Mouse (Mus musculus): ENCODE data around the gene Gm3248. TPM values are rescaled to one million over a fixed set of nuclear protein-coding genes. Genes with fewer than 3 reads are reported as not detected.
"Not testable (repeated sequence)": the region's sequence is repeated elsewhere in the genome, so short reads cannot be mapped to it uniquely, and the experiment has no call there.

Gene Gm3248
- 0.32 and 0.39 TPM in 2 replicates for polyA plus RNA-seq (2015; fragmentation: Nextera tagmentation; extraction: Ambion mirVana)

DNA sequence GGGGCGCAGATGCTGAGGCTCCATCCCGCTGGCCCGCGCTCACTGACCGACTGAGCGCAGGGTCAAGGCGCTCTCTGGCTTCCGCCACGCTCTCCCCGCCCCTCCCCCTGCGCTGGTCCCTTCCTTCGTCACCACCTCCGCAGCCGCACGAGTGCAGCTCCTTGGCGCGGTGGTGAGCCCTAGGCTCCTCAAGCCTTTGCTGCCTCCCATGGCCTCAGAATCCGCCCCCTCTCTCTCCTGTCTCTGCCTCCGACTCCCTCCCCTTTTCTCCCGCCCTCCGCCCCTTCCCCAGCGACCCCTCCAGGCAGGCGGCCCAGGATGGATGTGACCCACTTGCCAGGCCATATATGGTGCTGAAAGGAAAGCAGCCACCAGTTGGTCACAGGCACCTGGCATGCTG is at the start of gene Gm3248:
Gene Gm3248 (minus strand): TSS at position 111 of the 400 bp plus-strand sequence.
- Histone ChIP-seq H3K4me2 (peak within 1 kb of the TSS; percentile 79), H3K4me3 (replicated peaks) (peak within 1 kb of the TSS; percentile 46)
- H3K9ac ChIP-seq; H3K9me3 ChIP-seq (replicated peaks); ATAC-seq (replicated peaks; ENCODE audit: low FRiP score); H3K27ac ChIP-seq; H3K36me3 ChIP-seq; H3K27me3 ChIP-seq; H3K4me1 ChIP-seq: not testable (repeated sequence)
- WGBS: 2% methylated on average over 17 of the region's 23 CpGs

DNA sequence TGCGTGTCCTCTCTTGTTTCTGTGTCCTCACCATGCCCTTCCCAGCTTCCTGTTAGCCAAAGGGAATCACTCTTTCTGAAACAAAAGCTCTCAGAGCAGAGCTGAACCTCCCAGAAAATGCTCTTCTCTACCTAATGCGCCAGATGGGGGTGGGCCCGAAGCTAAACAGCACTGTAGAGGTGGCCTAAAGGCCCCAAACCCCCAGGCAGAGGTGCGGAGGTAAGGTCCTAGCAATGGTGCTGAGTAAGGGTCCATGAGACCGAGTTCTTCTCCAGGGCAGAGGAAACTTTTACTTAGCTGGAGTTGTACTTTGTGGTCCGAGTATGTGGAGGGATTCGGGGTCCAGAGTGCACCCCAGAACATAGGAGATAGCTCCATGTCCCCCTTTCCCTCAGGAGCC is 25.6 kb upstream of the Gm3248 start:
- ATAC-seq (replicated peaks; ENCODE audit: low FRiP score): not testable (repeated sequence)
- WGBS: 72% methylated on average over 7 of the region's 7 CpGs

DNA sequence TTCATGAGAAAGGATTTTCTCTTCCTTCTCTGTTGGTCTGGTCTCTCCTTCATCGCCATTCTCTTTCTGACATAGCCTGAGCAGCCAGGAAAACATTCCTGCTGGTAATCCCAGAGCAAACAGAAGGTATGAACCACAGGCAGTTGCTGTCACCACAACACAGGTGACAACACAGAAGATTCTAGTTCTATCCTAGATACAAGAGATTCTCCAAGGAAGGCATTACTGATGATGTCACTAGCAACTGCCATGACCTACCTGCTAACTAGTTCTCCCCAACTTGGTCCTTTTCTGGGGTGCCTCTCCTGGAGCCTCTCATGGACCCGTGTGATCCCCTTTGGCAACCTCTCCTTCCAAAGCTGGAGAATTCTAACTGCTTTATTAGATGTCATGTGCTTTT is 17.5 kb upstream of the Gm3248 start, which contains the start of gene Gm3453:
Gene Gm3453 (minus strand): TSS at position 101 of the 400 bp plus-strand sequence.
- WGBS: 65% methylated on average over 2 of the region's 2 CpGs
- not testable (repeated sequence) for H3K4me1 ChIP-seq; ATAC-seq (replicated peaks; ENCODE audit: low FRiP score); H3K9me3 ChIP-seq (replicated peaks); H3K4me2 ChIP-seq; H3K4me3 ChIP-seq (replicated peaks); H3K36me3 ChIP-seq; H3K27ac ChIP-seq; H3K9ac ChIP-seq; H3K27me3 ChIP-seq

More for the DNA sequence above, 25.6 kb upstream of the Gm3248 start:
- H3K9ac ChIP-seq; H3K4me1 ChIP-seq; H3K27me3 ChIP-seq; H3K4me3 ChIP-seq (replicated peaks); H3K9me3 ChIP-seq (replicated peaks); H3K36me3 ChIP-seq; H3K4me2 ChIP-seq; H3K27ac ChIP-seq: not testable (repeated sequence)

DNA sequence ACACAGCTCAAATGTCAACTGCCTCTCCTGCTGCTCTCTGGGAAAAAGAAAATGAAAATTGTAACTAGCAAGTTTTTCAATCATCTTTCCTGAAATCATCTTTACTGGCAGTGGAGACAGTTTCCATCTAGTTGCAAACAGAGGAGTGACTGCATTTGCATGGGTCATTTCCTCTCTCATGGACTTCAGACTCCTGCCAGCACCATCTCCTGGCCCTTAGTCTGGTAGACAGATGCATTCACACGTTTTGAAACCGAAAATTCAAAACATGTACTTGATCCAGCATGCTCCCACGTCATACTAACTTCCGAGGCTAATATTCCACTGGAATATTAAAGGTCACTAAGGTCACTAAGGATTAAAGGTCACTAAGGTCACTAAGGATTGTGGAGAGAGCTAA is 896 bp upstream of the Gm3248 start:
- H3K27me3 ChIP-seq; H3K4me3 ChIP-seq (replicated peaks); H3K27ac ChIP-seq; H3K9ac ChIP-seq; ATAC-seq (replicated peaks; ENCODE audit: low FRiP score); H3K9me3 ChIP-seq (replicated peaks); H3K36me3 ChIP-seq; H3K4me2 ChIP-seq; H3K4me1 ChIP-seq: not testable (repeated sequence)
- 33% methylated on average over 4 of the region's 4 CpGs for WGBS

GRCm38 (mm10) chr14:5961102-5961501 is 443 bp downstream of the Gm3248 start:
- not testable (repeated sequence) for H3K27ac ChIP-seq; H3K36me3 ChIP-seq; H3K9me3 ChIP-seq (replicated peaks); H3K4me1 ChIP-seq; H3K27me3 ChIP-seq; H3K9ac ChIP-seq
- 0 out of 2 replicates have a peak, but pooled peaks have one; percentile 77 for ATAC-seq (replicated peaks; ENCODE audit: low FRiP score)
- peak overlapping the region; percentile 79 for H3K4me2 ChIP-seq
- H3K4me3 ChIP-seq (replicated peaks): peak overlapping the region; percentile 46
- 3% methylated on average over 23 of the region's 24 CpGs for WGBS

DNA sequence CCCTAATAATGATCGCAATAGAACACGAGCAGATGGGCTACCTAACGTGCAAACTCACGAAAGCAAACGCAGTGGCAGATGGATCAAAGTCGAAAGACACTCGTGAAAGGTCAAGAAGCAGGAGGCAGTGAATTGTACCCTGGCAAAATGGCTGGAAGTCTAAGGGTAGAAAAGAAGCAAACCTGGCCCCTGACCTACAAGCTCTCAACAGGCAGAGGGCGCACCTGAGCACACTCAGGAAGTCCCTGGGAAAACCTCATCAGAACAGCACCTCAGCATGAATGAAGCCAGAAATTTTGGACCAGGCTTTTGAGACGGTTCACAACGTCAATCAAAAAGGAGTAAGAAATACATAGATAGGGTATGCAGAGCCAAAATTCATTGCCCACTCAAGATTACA is 1.1 kb downstream of the Gm3248 start:
- not testable (repeated sequence) for H3K9ac ChIP-seq; H3K4me2 ChIP-seq; H3K4me1 ChIP-seq; H3K27ac ChIP-seq; H3K9me3 ChIP-seq (replicated peaks); H3K36me3 ChIP-seq; H3K4me3 ChIP-seq (replicated peaks); H3K27me3 ChIP-seq; ATAC-seq (replicated peaks; ENCODE audit: low FRiP score)
- WGBS: 17% methylated on average over 4 of the region's 10 CpGs

DNA sequence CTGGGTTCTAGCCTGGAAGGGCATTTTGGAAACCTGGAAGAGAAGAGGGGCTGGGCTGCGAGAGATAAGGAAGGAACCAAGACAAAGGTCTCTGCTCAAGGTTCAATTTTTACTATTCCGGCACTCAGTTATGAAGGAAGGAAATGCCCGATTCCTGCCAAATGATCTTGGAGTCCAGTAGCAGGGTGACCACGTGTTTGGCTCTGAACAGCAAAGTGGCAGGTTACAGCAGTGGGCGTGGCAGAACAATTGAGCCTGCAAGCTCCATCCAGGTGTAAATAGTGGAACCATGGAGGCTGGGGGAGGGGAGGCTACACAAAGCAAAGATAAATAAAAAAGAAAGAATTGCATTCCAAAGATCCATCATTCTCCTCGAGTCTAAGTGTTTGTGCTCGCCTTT is 38.3 kb downstream of the Gm3248 start:
- H3K36me3 ChIP-seq; H3K9me3 ChIP-seq (replicated peaks); H3K27me3 ChIP-seq; H3K4me3 ChIP-seq (replicated peaks); H3K4me2 ChIP-seq; H3K4me1 ChIP-seq; ATAC-seq (replicated peaks; ENCODE audit: low FRiP score); H3K9ac ChIP-seq; H3K27ac ChIP-seq: not testable (repeated sequence)
- WGBS: 71% methylated on average over 7 of the region's 7 CpGs

DNA sequence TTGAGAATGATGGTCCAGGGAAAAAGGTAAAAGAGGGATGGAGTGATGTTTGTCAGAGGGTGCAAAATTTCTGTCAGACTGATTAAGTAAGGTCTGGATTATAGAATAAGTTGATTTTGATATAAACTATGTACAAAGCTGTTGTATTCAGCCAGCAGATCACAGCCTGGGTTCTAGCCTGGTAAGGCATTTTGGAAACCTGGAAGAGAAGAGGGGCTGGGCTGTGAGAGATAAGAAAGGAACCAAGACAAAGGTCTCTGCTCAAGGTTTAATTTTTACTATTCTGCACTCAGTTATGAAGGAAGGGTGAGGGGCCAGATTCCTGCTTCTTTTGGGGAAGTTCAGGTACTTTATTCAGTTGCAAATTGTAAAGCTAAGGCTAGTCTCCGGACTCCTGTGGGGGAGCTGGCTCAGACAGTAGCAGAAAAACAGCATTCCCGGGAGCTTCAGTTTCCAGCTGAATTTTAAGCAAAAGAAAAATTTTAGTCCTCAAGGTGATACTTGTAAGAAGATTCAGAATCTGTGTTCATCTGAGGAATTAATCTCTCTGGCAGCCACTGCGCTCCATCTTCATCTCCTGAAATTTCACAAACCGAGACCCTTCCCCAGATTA is 43.1 kb downstream of the Gm3248 start:
- not testable (repeated sequence) for H3K9me3 ChIP-seq (replicated peaks); H3K4me1 ChIP-seq; H3K27ac ChIP-seq; H3K9ac ChIP-seq; H3K36me3 ChIP-seq; ATAC-seq (replicated peaks; ENCODE audit: low FRiP score); H3K4me2 ChIP-seq; H3K27me3 ChIP-seq; H3K4me3 ChIP-seq (replicated peaks)
- WGBS: 70% methylated on average over 4 of the region's 4 CpGs

DNA sequence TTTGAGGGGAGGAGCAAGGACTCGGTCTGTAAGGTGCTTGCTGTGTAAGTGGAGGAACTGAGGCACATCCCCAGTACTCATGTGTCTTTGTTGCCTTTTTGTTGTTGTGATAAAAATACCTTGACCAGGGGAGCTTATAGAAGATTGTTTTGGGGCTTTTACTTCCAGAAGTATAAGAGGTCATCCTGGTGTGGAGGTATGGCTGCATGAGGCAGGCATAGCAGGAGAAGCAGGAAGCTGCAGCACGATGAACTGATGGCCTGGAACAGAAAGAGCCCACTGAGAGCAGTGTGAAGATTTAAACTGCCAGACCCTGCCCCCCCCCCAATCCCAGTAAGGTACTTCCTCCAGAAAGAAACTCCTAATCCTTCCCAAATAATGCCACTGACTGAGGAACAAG is 47.8 kb downstream of the Gm3248 start:
- not testable (repeated sequence) for H3K4me3 ChIP-seq (replicated peaks); H3K4me2 ChIP-seq; H3K27ac ChIP-seq; H3K27me3 ChIP-seq; ATAC-seq (replicated peaks; ENCODE audit: low FRiP score); H3K36me3 ChIP-seq; H3K4me1 ChIP-seq; H3K9ac ChIP-seq; H3K9me3 ChIP-seq (replicated peaks)
- 85% methylated on average over 2 of the region's 2 CpGs for WGBS

Other genes with a start within 250 kb of the Gm3248 start
- 0.16 and 0.55 TPM in 2 replicates for gene Gm3373, start 220.2 kb downstream of the Gm3248 start, polyA plus RNA-seq (2015; fragmentation: Nextera tagmentation; extraction: Ambion mirVana)
- 0.55 and 0.63 TPM in 2 replicates for gene Gm3383, start 153.8 kb downstream of the Gm3248 start, polyA plus RNA-seq (2015; fragmentation: Nextera tagmentation; extraction: Ambion mirVana)
- gene Gm3424, start 131.4 kb downstream of the Gm3248 start, polyA plus RNA-seq (2015; fragmentation: Nextera tagmentation; extraction: Ambion mirVana): not detected in 2 replicates
- gene Gm8237, start 81.4 kb downstream of the Gm3248 start, polyA plus RNA-seq (2015; fragmentation: Nextera tagmentation; extraction: Ambion mirVana): 0.29 TPM in 1 of 2 replicates, not detected in the other
- not detected in 2 replicates for gene Gm3453, start 17.4 kb upstream of the Gm3248 start, polyA plus RNA-seq (2015; fragmentation: Nextera tagmentation; extraction: Ambion mirVana)
- not detected in 2 replicates for gene Gm6337, start 96.5 kb upstream of the Gm3248 start, polyA plus RNA-seq (2015; fragmentation: Nextera tagmentation; extraction: Ambion mirVana)
- 0.30 and 1.1 TPM in 2 replicates for gene Gm8206, start 132.2 kb upstream of the Gm3248 start, polyA plus RNA-seq (2015; fragmentation: Nextera tagmentation; extraction: Ambion mirVana)
- 1.0 and 1.6 TPM in 2 replicates for gene Gm3468, start 146.9 kb upstream of the Gm3248 start, polyA plus RNA-seq (2015; fragmentation: Nextera tagmentation; extraction: Ambion mirVana)
- not detected in 2 replicates for gene Gm3476, start 164.1 kb upstream of the Gm3248 start, polyA plus RNA-seq (2015; fragmentation: Nextera tagmentation; extraction: Ambion mirVana)